Mouse (Mus musculus) kidney, adult 2 months (tissue): ENCODE measurements around the gene Wwox.

Experiments used
- CTCF ChIP-seq: fragments of 200-500 bp; conservative IDR thresholded peaks from 2 replicates; pipeline ENCODE4 v1.5.1; 2011; ENCODE audit warnings: low read depth, mild to moderate bottlenecking, control low read depth, low read length, moderate library complexity, mixed read lengths; ENCODE audit not compliant: insufficient read depth, insufficient read length
- POLR2A ChIP-seq: fragments of 200-500 bp; IDR thresholded peaks from one replicate; pipeline ENCODE4 v1.6.1; 2011; ENCODE audit warnings: low read depth, low read length, control low read depth

DNA sequence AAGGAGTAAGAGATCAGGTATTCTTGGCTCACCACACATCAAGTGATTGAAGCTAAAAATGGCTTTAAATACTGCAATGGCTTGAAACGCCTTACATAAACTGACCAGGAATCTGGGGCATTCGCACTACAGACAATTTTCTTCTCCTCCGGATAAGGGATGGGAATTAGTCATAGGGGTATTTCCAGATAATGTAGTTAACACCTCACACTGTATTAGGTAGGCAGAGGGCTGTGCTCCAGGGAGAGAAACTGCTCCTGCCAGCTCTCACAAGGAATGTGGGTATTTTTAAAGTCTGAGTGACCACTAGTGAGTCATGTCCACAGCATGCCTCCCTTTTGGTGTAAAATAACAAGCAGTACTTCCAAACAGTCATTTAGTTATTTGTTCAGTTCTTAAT, 894.5 kb downstream of the Wwox start:
- TF ChIP-seq CTCF (no peak), POLR2A (no peak)
